9 mouse cellular contexts compared by ENCODE assay signal in the genomic region with DNA sequence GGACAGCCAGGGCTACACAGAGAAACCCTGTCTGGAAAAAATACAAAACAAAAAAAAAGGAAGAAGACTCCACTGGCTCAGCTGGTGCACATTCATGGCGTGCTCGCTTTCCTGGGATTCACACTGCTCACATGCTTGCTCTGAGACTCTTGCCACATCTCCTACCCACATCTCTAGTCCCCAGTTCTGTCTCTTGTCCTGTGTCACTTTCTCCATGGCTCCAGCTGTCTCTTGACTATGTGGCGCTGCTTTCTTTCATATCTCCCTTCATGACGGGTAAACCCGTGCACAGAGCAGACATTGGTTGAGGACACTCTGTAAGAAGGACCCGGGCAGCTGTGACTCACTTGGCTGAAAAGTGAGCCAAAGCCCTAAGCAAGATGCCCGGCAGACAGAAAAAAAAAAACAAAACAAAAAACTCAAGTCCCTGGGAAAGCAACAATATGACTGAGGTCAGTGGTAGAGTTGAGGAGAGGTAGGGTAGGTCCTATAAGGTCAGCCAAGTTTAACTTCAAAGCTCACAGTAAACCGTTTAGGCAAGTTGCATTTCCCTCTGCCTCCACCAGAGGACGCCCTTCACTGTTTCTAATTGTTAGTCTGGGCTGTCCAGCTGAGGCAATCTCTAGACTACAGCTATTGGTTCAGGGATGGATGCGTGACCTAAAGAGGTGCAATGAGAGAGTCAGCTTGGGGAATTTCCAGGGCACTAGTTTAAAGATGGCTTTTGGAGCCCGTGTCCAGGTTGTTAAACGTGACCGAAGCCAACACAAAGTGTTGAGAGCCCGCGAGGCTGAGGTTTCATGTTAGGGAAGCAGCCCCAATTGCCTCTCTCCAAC. TPM values are rescaled to one million over a fixed set of nuclear protein-coding genes. Genes with fewer than 3 reads are reported as not detected.
DNase-seq lines count a peak whose midpoint lies in the region; ATAC-seq and TF ChIP-seq lines count a peak whose summit lies in the region.
"Had no signal": no experiment of that assay in that cellular context is flagged by ENCODE, and none has a peak within 500 bp of the region (broad histone marks: within the 10 kb centered on the region; RNA-seq: fewer than 3 reads in every experiment).

No protein-coding gene starts in this region.

- no peak overlapping the region for H3K4me3 ChIP-seq in kidney, adult 2 months (ENCODE audit: insufficient read depth, low read depth, low read length)
- H3K4me3 ChIP-seq in limb, embryonic 11.5 days (ENCODE audit: low read depth, low read length): no peak overlapping the region
- H3K4me3 ChIP-seq: limb, embryonic 12.5 days had no signal

- peak; percentile 77 for ATAC-seq in granulocyte monocyte progenitor cell, adult 5-6 weeks (replicated peaks; ENCODE audit: poor library complexity, severe bottlenecking)
- no peak for ATAC-seq in limb, embryonic 11.5 days (ENCODE audit: insufficient number of reproducible peaks, low FRiP score, low TSS enrichment, low read depth)

- peak; percentile 85 for DNase-seq in CD4-positive, CD25-positive, alpha-beta regulatory T cell, adult 2 months (ENCODE audit: low read depth, low spot score)
- DNase-seq in adrenal gland, adult 18-20 months (ENCODE audit: low spot score in 2 of 2): peak; percentile 82 to 87
- DNase-seq in embryo, embryonic 10 days (ENCODE audit: low spot score): peak; percentile 87
- peak; percentile 85 for DNase-seq in kidney, adult 2 months
- peak; percentile 82 for DNase-seq in limb, embryonic 11.5 days (ENCODE audit: low spot score)
- DNase-seq in natural killer cell, adult 2 months (ENCODE audit: low spot score in 2 of 2): peak; percentile 88
- peak; percentile 54 for DNase-seq in testis, postnatal 14 days (ENCODE audit: low spot score)

- TF ChIP-seq CTCF in kidney, adult 2 months (conservative IDR thresholded peaks at IDR 0.05; ENCODE audit: insufficient read depth, insufficient read length, low read depth, low read length): peak; percentile 96

- no peaks in the 10 kb centered on the region for H3K9me3 ChIP-seq in limb, embryonic 11.5 days (ENCODE audit: control insufficient read depth, low read length)
- H3K9me3 ChIP-seq: limb, embryonic 12.5 days had no signal

- H3K27ac ChIP-seq in kidney, adult 2 months (ENCODE audit: insufficient read depth, low read depth, low read length): peak overlapping the region; percentile 11; the same call in 1 of the 2 replicates
- H3K27ac ChIP-seq in limb, embryonic 11.5 days (replicated peaks; ENCODE audit: low read depth, low read length): no peak overlapping the region
- H3K27ac ChIP-seq: limb, embryonic 12.5 days had no signal

- H3K9ac ChIP-seq in limb, embryonic 11.5 days (ENCODE audit: low read length): no peak overlapping the region
- H3K9ac ChIP-seq: limb, embryonic 12.5 days had no signal

- no peaks in the 10 kb centered on the region for H3K27me3 ChIP-seq in kidney, adult 2 months (replicated peaks; ENCODE audit: control insufficient read depth, insufficient read depth, low read length)
- H3K27me3 ChIP-seq in limb, embryonic 11.5 days (ENCODE audit: control insufficient read depth, insufficient read depth, low read length): no peaks in the 10 kb centered on the region

- H3K36me3 ChIP-seq in kidney, adult 2 months (ENCODE audit: control insufficient read depth, insufficient read depth, low read length): peaks cover 3% of the 10 kb centered on the region
- H3K36me3 ChIP-seq in limb, embryonic 11.5 days (ENCODE audit: control insufficient read depth, insufficient read depth, low read length): peaks cover 8% of the 10 kb centered on the region; the same call in 1 of the 2 replicates

- 55% methylated on average over 15 of the region's 15 CpGs for WGBS in kidney, adult 2 months
- 75% methylated on average over 15 of the region's 15 CpGs for WGBS in limb, embryonic 11.5 days

- peaks cover 9% of the 10 kb centered on the region for H3K4me1 ChIP-seq in kidney, adult 2 months (ENCODE audit: control insufficient read depth, insufficient read depth, low read length)
- no peaks in the 10 kb centered on the region for H3K4me1 ChIP-seq in limb, embryonic 11.5 days (ENCODE audit: control insufficient read depth, insufficient read depth, low read length)

- no peak overlapping the region for H3K4me2 ChIP-seq in limb, embryonic 11.5 days (ENCODE audit: low read depth, severe bottlenecking)
- H3K4me2 ChIP-seq: limb, embryonic 12.5 days had no signal

- no peak for TF ChIP-seq POLR2A in kidney, adult 2 months (IDR thresholded peaks at IDR 0.05; ENCODE audit: low read depth, low read length)

RNA-seq across cellular contexts. Expression of gene Mlxip, which starts 17.3 kb away (rescaled TPM):
- 10 to 100 TPM; 18.5 to 26.8 TPM for total RNA-seq in adrenal gland, adult 18-20 months (2021)
- 46.9 and 52.3 TPM in 2 replicates for total RNA-seq in granulocyte monocyte progenitor cell, adult 5-6 weeks (2014; fragmentation: Nextera tagmentation)
- total RNA-seq in granulocyte monocyte progenitor cell, adult 5-6 weeks (2017): 11.1 and 11.9 TPM in 2 replicates
- 20.4 TPM in 2 replicates for polyA plus RNA-seq in kidney, adult 2 months (2012; rRNA removed)
- polyA plus RNA-seq in limb, embryonic 11.5 days (2014; fragmentation: Nextera tagmentation; extraction: Ambion mirVana): 19.3 and 21.7 TPM in 2 replicates

RNA-seq across cellular contexts. Expression of gene Bcl7a, which starts 33.7 kb away (rescaled TPM):
- total RNA-seq in adrenal gland, adult 18-20 months (2021): 1 to 10 TPM; 6.9 to 7.1 TPM
- 27.5 and 29.4 TPM in 2 replicates for total RNA-seq in granulocyte monocyte progenitor cell, adult 5-6 weeks (2014; fragmentation: Nextera tagmentation)
- 11.0 and 17.4 TPM in 2 replicates for total RNA-seq in granulocyte monocyte progenitor cell, adult 5-6 weeks (2017)
- polyA plus RNA-seq in kidney, adult 2 months (2012; rRNA removed): 23.4 and 25.4 TPM in 2 replicates
- polyA plus RNA-seq in limb, embryonic 11.5 days (2014; fragmentation: Nextera tagmentation; extraction: Ambion mirVana): 44.4 and 45.2 TPM in 2 replicates
